Mouse (Mus musculus): ENCODE measurements at regions not wholly inside any gene's neighbourhood (a gene's known extent, or its start where the extent isn't known, plus 50 kb on each side); places are given as distances from the start of the nearest gene placed in this dataset.

- 75% methylated on average over 9 of the region's 9 CpGs for WGBS
- Histone ChIP-seq H3K9ac (ENCODE audit: low read length) (no peak overlapping the region), H3K27me3 (ENCODE audit: control insufficient read depth, insufficient read depth, low read length) (no peaks in the 10 kb centered on the region), H3K4me3 (ENCODE audit: low read depth, low read length) (no peak overlapping the region), H3K4me2 (no peak overlapping the region), H3K36me3 (ENCODE audit: control insufficient read depth, insufficient read depth, low read length) (no peaks in the 10 kb centered on the region), H3K27ac (ENCODE audit: low read depth, low read length) (no peak overlapping the region), H3K9me3 (ENCODE audit: control insufficient read depth, low read length) (no peaks in the 10 kb centered on the region), H3K4me1 (ENCODE audit: control insufficient read depth, insufficient read depth, low read length) (peaks cover 10% of the 10 kb centered on the region)
- DNase-seq (ENCODE audit: low spot score, missing footprints) (no peak), ATAC-seq (ENCODE audit: low FRiP score) (no peak)
Observed at GRCm38 (mm10) chr12:79975466-79976239, 137.2 kb downstream of the Zfp36l1 start.

- DNase-seq (ENCODE audit: low spot score, missing footprints) (no peak), ATAC-seq (ENCODE audit: low FRiP score) (no peak)
- H3K9me3 ChIP-seq (ENCODE audit: control insufficient read depth, low read length), result no peaks in the 10 kb centered on the region
- no peak overlapping the region for H3K27ac ChIP-seq (ENCODE audit: low read depth, low read length)
- H3K36me3 ChIP-seq (ENCODE audit: control insufficient read depth, insufficient read depth, low read length), result no peaks in the 10 kb centered on the region
- no peak overlapping the region for H3K4me3 ChIP-seq (ENCODE audit: low read depth, low read length)
- no peak overlapping the region for H3K4me2 ChIP-seq
- H3K27me3 ChIP-seq (ENCODE audit: control insufficient read depth, insufficient read depth, low read length), result no peaks in the 10 kb centered on the region
- peaks cover 16% of the 10 kb centered on the region for H3K4me1 ChIP-seq (ENCODE audit: control insufficient read depth, insufficient read depth, low read length)
- WGBS, result 76% methylated on average over 6 of the region's 6 CpGs
- H3K9ac ChIP-seq (ENCODE audit: low read length), result no peak overlapping the region
Observed at GRCm38 (mm10) chr12:79975050-79975449, 137.8 kb downstream of the Zfp36l1 start.

GRCm38 (mm10) chr12:79974530-79974929 is 138.3 kb downstream of the Zfp36l1 start:
- ATAC-seq (ENCODE audit: low FRiP score), result no peak
- 68% methylated on average over 7 of the region's 7 CpGs for WGBS
- H3K9ac ChIP-seq (ENCODE audit: low read length), result no peak overlapping the region

GRCm38 (mm10) chr12:79973566-79974230 is 139.1 kb downstream of the Zfp36l1 start:
- WGBS, result 88% methylated on average over 7 of the region's 7 CpGs
- no peak for DNase-seq (ENCODE audit: low spot score, missing footprints)
- H3K4me2 ChIP-seq, result no peak overlapping the region
- peaks cover 20% of the 10 kb centered on the region for H3K4me1 ChIP-seq (ENCODE audit: control insufficient read depth, insufficient read depth, low read length)
- H3K27me3 ChIP-seq (ENCODE audit: control insufficient read depth, insufficient read depth, low read length), result no peaks in the 10 kb centered on the region
- ATAC-seq (ENCODE audit: low FRiP score), result no peak
- H3K9ac ChIP-seq (ENCODE audit: low read length), result no peak overlapping the region
- no peak overlapping the region for H3K4me3 ChIP-seq (ENCODE audit: low read depth, low read length)
- H3K27ac ChIP-seq (ENCODE audit: low read depth, low read length), result no peak overlapping the region; the same call in 1 of the 2 replicates
- no peaks in the 10 kb centered on the region for H3K36me3 ChIP-seq (ENCODE audit: control insufficient read depth, insufficient read depth, low read length)
- no peaks in the 10 kb centered on the region for H3K9me3 ChIP-seq (ENCODE audit: control insufficient read depth, low read length)

More at GRCm38 (mm10) chr12:79974530-79974929, 138.3 kb downstream of the Zfp36l1 start:
- Histone ChIP-seq H3K9me3 (ENCODE audit: control insufficient read depth, low read length) (no peaks in the 10 kb centered on the region), H3K27ac (ENCODE audit: low read depth, low read length) (no peak overlapping the region), H3K4me2 (no peak overlapping the region), H3K36me3 (ENCODE audit: control insufficient read depth, insufficient read depth, low read length) (no peaks in the 10 kb centered on the region), H3K4me1 (ENCODE audit: control insufficient read depth, insufficient read depth, low read length) (peaks cover 20% of the 10 kb centered on the region), H3K4me3 (ENCODE audit: low read depth, low read length) (no peak overlapping the region), H3K27me3 (ENCODE audit: control insufficient read depth, insufficient read depth, low read length) (no peaks in the 10 kb centered on the region)
- no peak for DNase-seq (ENCODE audit: low spot score, missing footprints)

GRCm38 (mm10) chr12:79970981-79971390 is 141.8 kb downstream of the Zfp36l1 start:
- WGBS, result 61% methylated on average over 5 of the region's 5 CpGs
- Histone ChIP-seq H3K9me3 (ENCODE audit: control insufficient read depth, low read length) (no peaks in the 10 kb centered on the region), H3K36me3 (ENCODE audit: control insufficient read depth, insufficient read depth, low read length) (no peaks in the 10 kb centered on the region), H3K27me3 (ENCODE audit: control insufficient read depth, insufficient read depth, low read length) (no peaks in the 10 kb centered on the region), H3K27ac (ENCODE audit: low read depth, low read length) (peak overlapping the region; percentile 73; the same call in 1 of the 2 replicates), H3K4me3 (ENCODE audit: low read depth, low read length) (no peak overlapping the region), H3K9ac (ENCODE audit: low read length) (no peak overlapping the region), H3K4me2 (no peak overlapping the region), H3K4me1 (ENCODE audit: control insufficient read depth, insufficient read depth, low read length) (peaks cover 24% of the 10 kb centered on the region)
- no peak for ATAC-seq (ENCODE audit: low FRiP score)
- no peak for DNase-seq (ENCODE audit: low spot score, missing footprints)

GRCm38 (mm10) chr12:79970227-79970901 is 142.4 kb downstream of the Zfp36l1 start:
- ATAC-seq (ENCODE audit: low FRiP score), result peak; percentile 49
- Histone ChIP-seq H3K9me3 (ENCODE audit: control insufficient read depth, low read length) (no peaks in the 10 kb centered on the region), H3K4me3 (ENCODE audit: low read depth, low read length) (no peak overlapping the region), H3K36me3 (ENCODE audit: control insufficient read depth, insufficient read depth, low read length) (no peaks in the 10 kb centered on the region), H3K27me3 (ENCODE audit: control insufficient read depth, insufficient read depth, low read length) (no peaks in the 10 kb centered on the region), H3K9ac (ENCODE audit: low read length) (peak overlapping the region; percentile 32), H3K4me1 (ENCODE audit: control insufficient read depth, insufficient read depth, low read length) (peaks cover 28% of the 10 kb centered on the region), H3K27ac (ENCODE audit: low read depth, low read length) (peak overlapping the region; percentile 73), H3K4me2 (no peak overlapping the region)
- peak; percentile 92 for DNase-seq (ENCODE audit: low spot score, missing footprints)
- WGBS, result 28% methylated on average over 13 of the region's 13 CpGs

GRCm38 (mm10) chr12:79969346-79970226 is 143.2 kb downstream of the Zfp36l1 start:
- Histone ChIP-seq H3K27me3 (ENCODE audit: control insufficient read depth, insufficient read depth, low read length) (no peaks in the 10 kb centered on the region), H3K9ac (ENCODE audit: low read length) (peak overlapping the region; percentile 32), H3K9me3 (ENCODE audit: control insufficient read depth, low read length) (no peaks in the 10 kb centered on the region), H3K4me1 (ENCODE audit: control insufficient read depth, insufficient read depth, low read length) (peaks cover 31% of the 10 kb centered on the region), H3K36me3 (ENCODE audit: control insufficient read depth, insufficient read depth, low read length) (no peaks in the 10 kb centered on the region), H3K4me3 (ENCODE audit: low read depth, low read length) (no peak overlapping the region), H3K4me2 (no peak overlapping the region), H3K27ac (ENCODE audit: low read depth, low read length) (peak overlapping the region; percentile 73)
- WGBS, result 70% methylated on average over 3 of the region's 3 CpGs
- ATAC-seq (ENCODE audit: low FRiP score) (no peak), DNase-seq (ENCODE audit: low spot score, missing footprints) (no peak)

- ATAC-seq (ENCODE audit: low FRiP score), result no peak
- Histone ChIP-seq H3K36me3 (ENCODE audit: control insufficient read depth, insufficient read depth, low read length) (no peaks in the 10 kb centered on the region), H3K9ac (ENCODE audit: low read length) (no peak overlapping the region), H3K4me3 (ENCODE audit: low read depth, low read length) (no peak overlapping the region), H3K27ac (ENCODE audit: low read depth, low read length) (no peak overlapping the region), H3K9me3 (ENCODE audit: control insufficient read depth, low read length) (no peaks in the 10 kb centered on the region), H3K27me3 (ENCODE audit: control insufficient read depth, insufficient read depth, low read length) (no peaks in the 10 kb centered on the region), H3K4me2 (no peak overlapping the region), H3K4me1 (ENCODE audit: control insufficient read depth, insufficient read depth, low read length) (peaks cover 31% of the 10 kb centered on the region)
- DNase-seq (ENCODE audit: low spot score, missing footprints), result no peak
- WGBS, result 75% methylated on average over 3 of the region's 3 CpGs
Observed at GRCm38 (mm10) chr12:79968676-79969075, 144.1 kb downstream of the Zfp36l1 start.
